Mouse (Mus musculus): ENCODE results near the gene Ndufc1.

- TF ChIP-seq GATA1 (IDR thresholded peaks at IDR 0.05; ENCODE audit: borderline replicate concordance, low read length) = no peak
- TF ChIP-seq FLI1 (IDR thresholded peaks at IDR 0.05; ENCODE audit: low read length) = no peak
Observed at GRCm38 (mm10) chr3:51413276-51413675, 4.5 kb upstream of the Ndufc1 start.

Data from megakaryocyte, embryonic 14.5 days (primary cell).